Mouse (Mus musculus): ENCODE measurements at regions not wholly inside any gene's neighbourhood (a gene's known extent, or its start where the extent isn't known, plus 50 kb on each side); places are given as distances from the start of the nearest gene placed in this dataset.

DNA sequence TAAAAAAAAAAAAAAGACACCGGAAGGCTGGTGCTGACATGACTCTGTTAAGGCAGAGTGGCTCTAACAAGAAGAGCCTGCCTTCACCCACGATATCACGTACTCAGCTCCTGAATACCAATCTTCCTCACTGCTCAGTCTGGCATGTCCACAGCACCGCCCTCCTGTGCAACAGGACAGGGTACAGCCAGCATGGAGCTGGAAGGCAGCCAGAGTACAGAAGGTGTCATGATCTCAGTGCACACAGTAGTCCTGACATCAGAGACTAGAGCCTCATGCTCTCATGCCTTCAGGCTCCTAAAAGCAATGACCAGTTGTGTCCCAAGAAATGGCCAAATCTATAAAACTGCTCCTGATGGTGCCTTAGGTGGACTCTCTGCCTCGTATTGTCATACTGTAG, 229.7 kb upstream of the Zdhhc25 start:
- TF ChIP-seq CTCF (IDR thresholded peaks at IDR 0.05; ENCODE audit: low read depth, low read length) (no peak), POLR2A (IDR thresholded peaks at IDR 0.05; ENCODE audit: borderline replicate concordance, low read depth, low read length) (no peak)

All from bone marrow macrophage, adult 2 months (primary cell).